Mouse (Mus musculus) embryonic facial prominence, embryonic 14.5 days (tissue): Measurements from ENCODE around the gene Gemin7. TPM values are rescaled to one million over a fixed set of nuclear protein-coding genes. Genes with fewer than 3 reads are reported as not detected.
"Not testable (repeated sequence)": the region's sequence is repeated elsewhere in the genome, so short reads cannot be mapped to it uniquely, and the experiment has no call there.

Experiments used
- ATAC-seq: fragments of 200-750 bp; cut with Nextera tagmentation; 2 replicates; pipeline ENCODE4 v1.8.0; 2017; ENCODE audit warnings: low read depth, moderate number of reproducible peaks, moderate TSS enrichment
- DNase-seq: peaks from one replicate; pipeline ENCODE4 v3.0.0-alpha.2; 2015; ENCODE audit warnings: low spot score
- H3K27ac ChIP-seq: fragments of 300-500 bp; sonication (generic); replicated peaks from 2 replicates; pipeline ENCODE4 v1.5.1; 2014; ENCODE audit warnings: low read depth, mild to moderate bottlenecking, low read length, moderate library complexity
- H3K27me3 ChIP-seq: fragments of 300-500 bp; sonication (generic); replicated peaks from 2 replicates; pipeline ENCODE4 v1.6.1; 2014; ENCODE audit warnings: low read length; ENCODE audit not compliant: control insufficient read depth, insufficient read depth
- H3K36me3 ChIP-seq: fragments of 300-500 bp; sonication (generic); 2 replicates; pipeline ENCODE4 v1.6.1; 2014; ENCODE audit warnings: low read length, mixed read lengths; ENCODE audit not compliant: control insufficient read depth, insufficient read depth
- H3K4me1 ChIP-seq: fragments of 300-500 bp; sonication (generic); 2 replicates; pipeline ENCODE4 v1.6.1; 2014; ENCODE audit warnings: antibody characterized with exemption, low read length; ENCODE audit not compliant: control insufficient read depth, insufficient read depth
- H3K4me2 ChIP-seq: fragments of 300-500 bp; sonication (generic); 2 replicates; pipeline ENCODE4 v1.6.1; 2014; ENCODE audit warnings: low read depth, mild to moderate bottlenecking, low read length, moderate library complexity, mixed read lengths
- H3K4me3 ChIP-seq: fragments of 300-500 bp; sonication (generic); 2 replicates; pipeline ENCODE4 v1.5.1; 2014; ENCODE audit warnings: low read depth, mild to moderate bottlenecking, low read length
- H3K9ac ChIP-seq: fragments of 300-500 bp; sonication (generic); 2 replicates; pipeline ENCODE4 v1.6.1; 2014; ENCODE audit warnings: low read depth, mild to moderate bottlenecking, low read length, moderate library complexity, mixed read lengths
- H3K9me3 ChIP-seq: fragments of 300-500 bp; sonication (generic); 2 replicates; pipeline ENCODE4 v1.6.1; 2016; ENCODE audit warnings: low read length; ENCODE audit not compliant: control insufficient read depth
- WGBS: fragments of 180-500 bp; shearing (Covaris S2); extraction: QIAGEN DNeasy Blood & Tissue Kit; methylation state at CpG from one replicate; pipeline ENCODE4 v1.1.7; 2014; 5-methylcytosine and 5-hydroxymethylcytosine counted together
- polyA plus RNA-seq: library from polyadenylated mRNA; unstranded; fragments of >200 nt; fragmentation: Nextera tagmentation; extraction: Ambion mirVana; gene quantifications from 2 replicates; pipeline ENCODE4 v1.2.1, GENCODE M21; 2014

The Gemin7 gene
- polyA plus RNA-seq, 1 experiment from 2014 or later: 142 TPM

GRCm38 (mm10) chr7:19607291-19607690 is 29.9 kb upstream of the Gemin7 start:
- H3K4me2 ChIP-seq: no peak overlapping the region
- H3K27me3 ChIP-seq: no peaks in the 10 kb centered on the region
- no peak overlapping the region for H3K9ac ChIP-seq
- WGBS: 75% methylated on average over 5 of the region's 5 CpGs
- no peak overlapping the region for H3K27ac ChIP-seq
- no peak overlapping the region for H3K4me3 ChIP-seq
- H3K36me3 ChIP-seq: peaks cover 24% of the 10 kb centered on the region
- peaks cover 10% of the 10 kb centered on the region for H3K4me1 ChIP-seq
- no peaks in the 10 kb centered on the region for H3K9me3 ChIP-seq
- no peak for DNase-seq
- no peak for ATAC-seq

- H3K4me2 ChIP-seq: peak overlapping the region; percentile 91
- not testable (repeated sequence) for H3K27ac ChIP-seq, H3K27me3 ChIP-seq, ATAC-seq, H3K9me3 ChIP-seq, DNase-seq
- peak overlapping the region; percentile 98 for H3K9ac ChIP-seq
- H3K36me3 ChIP-seq: peaks cover 30% of the 10 kb centered on the region
- 63% methylated on average over 10 of the region's 10 CpGs for WGBS
- peaks cover 10% of the 10 kb centered on the region for H3K4me1 ChIP-seq
- H3K4me3 ChIP-seq: peak overlapping the region; percentile 99
These were observed 27.3 kb upstream of the Gemin7 start for GRCm38 (mm10) chr7:19604606-19605214.

DNA sequence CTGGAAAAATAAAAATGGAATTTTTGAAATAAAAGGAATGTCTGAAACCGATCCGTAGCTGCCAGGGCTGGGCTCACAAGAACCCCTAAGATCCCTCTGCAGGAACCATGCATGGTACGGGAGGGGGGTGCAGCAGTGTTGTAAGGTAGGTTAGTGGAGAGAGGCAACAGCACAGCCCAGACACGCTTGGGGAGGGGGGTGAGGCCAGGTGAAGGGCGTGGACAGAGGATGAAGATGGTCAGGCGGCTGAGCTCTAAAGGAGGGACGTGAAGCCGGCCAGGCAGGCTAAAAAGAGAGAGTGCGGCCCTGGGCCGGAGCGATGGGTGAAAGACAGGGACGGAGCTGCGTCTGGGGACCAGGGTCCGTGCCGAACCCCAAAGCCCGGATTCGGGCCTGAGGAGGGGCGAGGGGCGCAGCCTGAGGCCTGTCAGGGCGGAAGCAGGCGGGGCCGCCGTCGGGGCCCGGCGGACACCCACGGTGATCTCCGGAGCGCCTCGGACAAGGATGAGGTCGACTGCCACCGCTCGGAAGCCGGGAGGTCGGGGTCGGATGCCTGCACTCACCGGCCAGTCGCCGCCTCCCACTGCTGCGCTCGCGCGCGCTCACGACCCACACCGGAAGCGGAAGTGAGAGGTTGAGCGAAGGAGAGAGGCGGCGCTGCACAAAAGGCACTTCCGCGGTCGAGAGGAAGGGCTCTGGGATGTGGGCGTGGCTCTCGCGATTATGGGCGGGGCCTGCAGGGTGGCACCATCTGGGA is 26.6 kb upstream of the Gemin7 start, which contains the start of gene Clasrp:
Clasrp (minus strand) TSS at position 638 of the 757 bp plus-strand sequence.
- peak; percentile 94 for ATAC-seq
- WGBS: under 1% methylated on average over 38 of the region's 57 CpGs
- H3K36me3 ChIP-seq: peaks cover 37% of the 10 kb centered on the region

DNA sequence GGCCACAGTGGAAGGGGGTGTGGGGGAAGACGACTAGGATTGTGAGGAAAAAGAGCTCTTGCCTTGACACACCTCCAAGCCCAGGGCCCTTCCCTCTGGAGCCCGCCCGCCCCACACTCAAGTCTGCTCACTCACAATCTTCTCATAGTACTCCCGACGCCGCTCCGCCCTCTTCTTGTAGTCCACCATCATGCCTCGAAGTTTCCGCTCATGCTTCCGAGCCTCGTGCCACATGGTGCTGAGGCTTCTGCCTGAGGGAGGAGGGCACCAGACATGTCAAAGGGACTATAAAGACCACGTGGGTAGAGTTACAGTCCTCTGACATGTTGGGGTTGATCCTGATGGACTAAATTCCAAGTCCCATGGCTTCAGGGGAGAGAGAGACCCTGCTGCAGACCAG is 25.7 kb upstream of the Gemin7 start:
- H3K9ac ChIP-seq: peak overlapping the region; percentile 98

More for the DNA sequence above, 26.6 kb upstream of the Gemin7 start, which contains the start of gene Clasrp:
- Histone ChIP-seq H3K27me3 (no peaks in the 10 kb centered on the region), H3K9ac (peak within 1 kb of the TSS; percentile 98), H3K27ac (peak within 1 kb of the TSS; percentile 67), H3K4me1 (peaks cover 10% of the 10 kb centered on the region), H3K9me3 (no peaks in the 10 kb centered on the region), H3K4me2 (peak within 1 kb of the TSS; percentile 91), H3K4me3 (peak within 1 kb of the TSS; percentile 99)
- peak; percentile 98 for DNase-seq

GRCm38 (mm10) chr7:19600562-19600961 is 23.2 kb upstream of the Gemin7 start:
- Histone ChIP-seq H3K36me3 (peaks cover 61% of the 10 kb centered on the region), H3K27me3 (no peaks in the 10 kb centered on the region), H3K9ac (no peak overlapping the region), H3K4me2 (no peak overlapping the region), H3K4me1 (peaks cover 10% of the 10 kb centered on the region), H3K27ac (no peak overlapping the region), H3K4me3 (no peak overlapping the region), H3K9me3 (no peaks in the 10 kb centered on the region)
- DNase-seq (no peak), ATAC-seq (no peak)
- 71% methylated on average over 5 of the region's 5 CpGs for WGBS

More for the DNA sequence above, 25.7 kb upstream of the Gemin7 start:
- DNase-seq: no peak
- ATAC-seq: no peak
- H3K4me1 ChIP-seq: peaks cover 10% of the 10 kb centered on the region
- WGBS: 80% methylated on average over 12 of the region's 12 CpGs
- H3K4me3 ChIP-seq: peak overlapping the region; percentile 99
- no peaks in the 10 kb centered on the region for H3K27me3 ChIP-seq
- H3K4me2 ChIP-seq: peak overlapping the region; percentile 91
- no peak overlapping the region for H3K27ac ChIP-seq
- H3K9me3 ChIP-seq: no peaks in the 10 kb centered on the region
- H3K36me3 ChIP-seq: peaks cover 47% of the 10 kb centered on the region

DNA sequence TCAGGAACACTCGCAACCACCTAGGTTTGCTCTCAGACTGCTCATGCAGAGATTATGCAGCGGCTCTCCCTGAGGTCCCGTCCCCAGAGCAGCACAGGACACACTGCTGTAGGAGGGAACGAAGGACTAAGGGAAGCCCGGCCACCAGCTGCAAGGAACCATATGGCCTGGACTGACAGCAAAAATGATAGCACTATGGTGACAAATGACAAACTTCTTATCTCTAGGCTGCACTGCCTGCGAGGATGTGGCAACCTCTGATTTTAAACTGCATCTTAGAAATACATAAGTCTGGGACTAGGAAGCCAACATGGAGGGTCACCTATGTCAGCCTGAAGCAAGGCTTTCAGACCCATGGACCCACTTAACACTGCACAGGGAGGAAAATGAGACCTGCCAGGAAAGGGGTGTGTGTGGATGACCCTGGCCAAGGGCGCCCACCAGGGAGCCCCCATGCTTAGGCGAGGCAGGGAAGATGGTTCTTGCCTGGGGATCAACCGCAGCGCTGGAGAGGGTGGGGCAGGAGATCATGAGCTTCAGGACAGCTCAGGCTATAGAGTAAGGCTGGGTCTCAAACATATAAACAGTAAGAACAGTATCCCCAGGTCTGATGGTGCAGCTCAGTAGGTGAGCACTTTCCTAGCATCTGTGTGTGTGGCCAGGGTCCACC is 15.8 kb upstream of the Gemin7 start:
- no peak overlapping the region for H3K27ac ChIP-seq
- no peaks in the 10 kb centered on the region for H3K9me3 ChIP-seq
- no peaks in the 10 kb centered on the region for H3K27me3 ChIP-seq
- no peaks in the 10 kb centered on the region for H3K4me1 ChIP-seq
- DNase-seq (no peak), ATAC-seq (no peak)
- H3K4me3 ChIP-seq: no peak overlapping the region
- H3K36me3 ChIP-seq: peaks cover 86% of the 10 kb centered on the region
- H3K4me2 ChIP-seq: no peak overlapping the region
- no peak overlapping the region for H3K9ac ChIP-seq
- WGBS: 92% methylated on average over 10 of the region's 10 CpGs

DNA sequence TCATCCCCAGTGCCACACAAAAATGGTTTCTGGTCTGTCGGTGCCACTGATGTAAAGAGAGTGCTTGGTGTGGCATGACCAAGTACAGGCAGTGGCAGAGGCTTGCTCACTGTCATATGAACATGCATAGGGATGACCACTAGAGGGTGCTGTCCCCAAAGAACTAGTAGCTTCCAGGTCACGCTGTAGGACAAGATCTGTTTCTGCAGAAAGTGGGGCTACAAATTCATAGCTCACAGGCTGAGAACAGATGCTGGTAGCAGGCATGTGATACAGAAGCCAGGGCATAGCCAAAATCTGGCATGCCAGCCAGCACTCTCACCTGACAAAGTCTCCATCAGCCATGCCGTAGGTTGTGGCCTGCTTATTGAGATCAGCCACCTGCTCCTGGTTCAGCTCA is 12.5 kb upstream of the Gemin7 start:
- DNase-seq (peak; percentile 82), ATAC-seq (no peak)
- 65% methylated on average over 3 of the region's 3 CpGs for WGBS
- Histone ChIP-seq H3K27me3 (no peaks in the 10 kb centered on the region), H3K9me3 (no peaks in the 10 kb centered on the region), H3K36me3 (peaks cover 96% of the 10 kb centered on the region), H3K9ac (no peak overlapping the region), H3K4me2 (no peak overlapping the region), H3K4me3 (no peak overlapping the region), H3K4me1 (no peaks in the 10 kb centered on the region), H3K27ac (no peak overlapping the region)

DNA sequence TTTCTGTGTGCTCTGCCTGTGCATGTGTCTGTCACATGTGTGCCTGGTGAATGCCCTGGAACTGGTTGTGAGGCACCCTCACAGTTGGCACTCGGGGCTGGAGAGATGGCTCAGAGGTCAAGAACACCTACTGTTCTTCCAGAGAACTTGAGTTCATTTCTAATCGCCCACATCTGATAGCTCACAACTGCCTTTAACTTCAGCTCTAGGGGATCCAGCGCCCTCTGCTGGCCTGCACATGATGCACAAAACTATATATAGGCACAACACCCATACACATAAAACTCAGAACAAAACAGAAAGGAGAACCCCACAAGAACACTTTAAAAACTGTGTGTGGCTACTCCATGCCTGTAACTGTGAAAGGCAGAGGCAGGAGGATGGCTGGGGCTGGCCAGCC is 11.8 kb upstream of the Gemin7 start:
- H3K4me2 ChIP-seq: no peak overlapping the region
- DNase-seq (peak; percentile 40), ATAC-seq (no peak)
- H3K4me1 ChIP-seq: no peaks in the 10 kb centered on the region
- no peaks in the 10 kb centered on the region for H3K9me3 ChIP-seq
- no peak overlapping the region for H3K4me3 ChIP-seq
- H3K27ac ChIP-seq: no peak overlapping the region
- no peak overlapping the region for H3K9ac ChIP-seq
- peaks cover 100% of the 10 kb centered on the region for H3K36me3 ChIP-seq
- 43% methylated on average over 3 of the region's 3 CpGs for WGBS
- H3K27me3 ChIP-seq: no peaks in the 10 kb centered on the region
